Mouse (Mus musculus): ENCODE data around the gene Slc38a3. TPM values are rescaled to one million over a fixed set of nuclear protein-coding genes. Genes with fewer than 3 reads are reported as not detected.
A peak's percentile ranks its signal among the peaks of the same experiment; 100 is the strongest.

Slc38a3 gene
- polyA plus RNA-seq, 2 experiments = 19.7 to 23.5 TPM

DNA sequence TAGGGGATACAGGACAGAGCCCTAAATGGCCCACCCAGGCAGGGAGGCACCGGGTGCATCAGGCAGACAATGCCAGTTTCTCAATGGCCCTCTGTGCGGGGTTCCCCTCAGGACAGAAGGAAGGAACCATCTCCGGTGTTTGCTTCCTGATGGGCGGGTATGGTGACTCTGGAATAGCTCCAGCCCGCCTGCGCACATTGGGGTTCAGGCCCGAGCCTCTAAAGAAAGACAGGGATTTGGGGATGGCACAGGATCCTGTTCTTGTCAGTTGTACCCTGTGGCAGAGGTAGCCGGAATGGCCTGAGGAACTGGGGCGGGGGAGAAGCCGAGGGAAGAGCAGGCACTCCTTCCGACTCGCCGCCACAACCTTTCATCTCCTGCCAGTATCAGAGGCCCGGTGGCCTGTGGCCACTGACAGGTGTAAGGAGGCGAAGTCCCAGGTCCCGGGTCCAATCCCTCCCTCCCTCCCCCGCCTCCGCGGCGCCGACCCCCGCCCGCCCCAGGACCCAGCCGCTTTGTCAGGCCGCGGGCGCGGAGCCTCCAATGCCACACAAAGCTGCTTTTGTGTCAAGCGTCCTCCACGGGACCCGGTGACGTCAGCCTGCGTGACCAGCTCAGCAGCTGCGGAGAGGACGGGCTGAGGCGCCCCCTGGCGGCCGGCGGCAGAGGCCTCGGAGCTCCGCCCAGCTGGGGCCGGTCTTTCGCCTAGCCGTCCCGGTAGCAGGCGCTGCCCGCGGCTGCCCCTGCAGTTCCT is 57.0 kb downstream of the Slc38a3 start:
- no peaks in the 10 kb centered on the region for H3K9me3 ChIP-seq (ENCODE audit: control insufficient read depth, low read length)
- ATAC-seq (ENCODE audit: insufficient read depth) (peak; percentile 93), DNase-seq (ENCODE audit: low read depth in 3 of 3, low spot score in 3 of 3) (peak; percentile 88 to 90 (median 90))
- H3K27ac ChIP-seq = peak overlapping the region; percentile 49
- peak overlapping the region; percentile 73 for H3K9ac ChIP-seq (replicated peaks)
- WGBS (ENCODE audit: insufficient replicate concordance) = 4% methylated on average over 48 of the region's 48 CpGs
- peaks cover 25% of the 10 kb centered on the region for H3K36me3 ChIP-seq (replicated peaks; ENCODE audit: control insufficient read depth, insufficient read depth, low read depth)
- TF ChIP-seq CTCF (IDR thresholded peaks at IDR 0.05; ENCODE audit: low read depth) (peak; percentile 91), EP300 (IDR thresholded peaks at IDR 0.05; ENCODE audit: low read depth) (no peak)
- H3K27me3 ChIP-seq (ENCODE audit: control insufficient read depth, insufficient read depth, low read length) = no peaks in the 10 kb centered on the region
- peak overlapping the region; percentile 30 to 57 for H3K4me3 ChIP-seq (ENCODE audit: insufficient read depth in 1 of 2, low read depth in 2 of 2, low read length in 2 of 2)
- H3K4me2 ChIP-seq (ENCODE audit: low read depth) = peak overlapping the region; percentile 82
- H3K4me1 ChIP-seq (replicated peaks; ENCODE audit: control insufficient read depth in 2 of 2, insufficient read depth in 2 of 2, low read length in 1 of 2) = peaks cover 5 to 17% of the 10 kb centered on the region in 2 experiments

DNA sequence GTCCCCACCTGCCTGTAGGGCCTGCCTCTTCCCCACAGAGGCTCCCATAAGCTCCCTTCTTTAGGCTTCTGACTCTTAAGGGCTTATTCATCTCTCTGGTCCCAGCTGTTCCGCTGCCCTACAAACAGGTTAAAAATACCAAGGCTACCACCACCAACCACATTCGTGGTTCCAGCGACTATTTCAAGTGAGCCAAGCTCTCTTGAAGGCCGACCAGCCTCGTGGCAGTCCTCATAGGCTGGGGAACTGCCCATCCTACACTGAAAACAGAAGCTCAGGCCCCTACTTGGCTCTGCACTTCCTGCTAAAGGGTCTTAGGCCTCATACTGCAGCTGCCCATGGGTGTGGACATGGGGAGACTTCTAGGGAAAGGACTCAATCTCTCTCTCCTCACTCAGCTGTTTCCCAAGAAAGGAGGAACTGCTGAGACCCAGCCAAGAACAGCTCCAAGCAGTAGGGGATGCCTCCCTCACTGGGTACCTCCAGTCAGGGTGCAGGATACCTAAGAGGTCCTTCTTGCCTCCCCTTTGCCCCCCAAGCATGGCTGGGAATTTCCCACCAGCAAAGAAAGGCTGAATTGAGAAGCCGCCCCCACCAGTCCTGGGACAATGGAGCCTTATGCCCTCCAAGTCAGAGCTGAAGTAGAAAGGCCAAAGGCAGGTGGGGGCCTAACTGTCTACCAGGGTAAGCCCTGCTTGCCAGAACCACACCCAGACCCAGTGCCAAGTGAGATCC is 57.7 kb downstream of the Slc38a3 start:
- Histone ChIP-seq H3K27ac (no peak overlapping the region), H3K4me2 (ENCODE audit: low read depth) (peak overlapping the region; percentile 82), H3K27me3 (ENCODE audit: control insufficient read depth, insufficient read depth, low read length) (no peaks in the 10 kb centered on the region), H3K4me1 (replicated peaks; ENCODE audit: control insufficient read depth in 2 of 2, insufficient read depth in 2 of 2, low read length in 1 of 2) (peaks cover 5 to 17% of the 10 kb centered on the region in 2 experiments), H3K36me3 (replicated peaks; ENCODE audit: control insufficient read depth, insufficient read depth, low read depth) (peaks cover 20% of the 10 kb centered on the region), H3K9ac (replicated peaks) (no peak overlapping the region), H3K9me3 (ENCODE audit: control insufficient read depth, low read length) (no peaks in the 10 kb centered on the region), H3K4me3 (ENCODE audit: insufficient read depth in 1 of 2, low read depth in 2 of 2, low read length in 2 of 2) (no peak overlapping the region)
- no peak for DNase-seq (ENCODE audit: low read depth in 3 of 3, low spot score in 3 of 3)
- 36% methylated on average over 6 of the region's 6 CpGs for WGBS (ENCODE audit: insufficient replicate concordance)
- TF ChIP-seq EP300 (IDR thresholded peaks at IDR 0.05; ENCODE audit: low read depth) (no peak), CTCF (IDR thresholded peaks at IDR 0.05; ENCODE audit: low read depth) (no peak)
- ATAC-seq (ENCODE audit: insufficient read depth) = 0 out of 2 replicates have a peak, but pooled peaks have one; percentile 1

DNA sequence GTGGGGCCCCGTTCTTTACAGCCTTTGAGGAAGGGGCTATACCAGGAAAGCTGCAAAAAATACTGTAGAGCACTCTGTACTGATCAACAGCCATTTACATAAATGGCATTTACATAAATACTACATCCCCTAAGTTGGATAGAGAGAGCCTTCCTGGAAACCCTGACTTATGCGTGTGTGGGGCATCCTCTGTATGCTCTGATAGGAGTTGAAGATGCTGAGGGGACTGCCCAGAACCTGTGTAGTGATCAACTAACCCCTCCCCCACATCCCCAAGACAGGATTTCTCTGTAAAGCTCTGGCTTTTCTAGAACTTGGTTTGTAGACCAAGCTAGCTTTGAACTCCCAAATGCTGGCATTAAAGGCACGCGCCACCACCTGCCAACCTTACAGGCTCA is 59.9 kb downstream of the Slc38a3 start:
- Histone ChIP-seq H3K9ac (replicated peaks) (no peak overlapping the region), H3K4me2 (ENCODE audit: low read depth) (no peak overlapping the region), H3K9me3 (ENCODE audit: control insufficient read depth, low read length) (no peaks in the 10 kb centered on the region), H3K27ac (no peak overlapping the region), H3K4me1 (replicated peaks; ENCODE audit: control insufficient read depth in 2 of 2, insufficient read depth in 2 of 2, low read length in 1 of 2) (peaks cover 5 to 20% of the 10 kb centered on the region in 2 experiments), H3K27me3 (ENCODE audit: control insufficient read depth, insufficient read depth, low read length) (no peaks in the 10 kb centered on the region), H3K4me3 (ENCODE audit: insufficient read depth in 1 of 2, low read depth in 2 of 2, low read length in 2 of 2) (no peak overlapping the region), H3K36me3 (replicated peaks; ENCODE audit: control insufficient read depth, insufficient read depth, low read depth) (no peaks in the 10 kb centered on the region)
- no peak for TF ChIP-seq CTCF (IDR thresholded peaks at IDR 0.05; ENCODE audit: low read depth)
- TF ChIP-seq EP300 (IDR thresholded peaks at IDR 0.05; ENCODE audit: low read depth) = no peak
- 72% methylated on average over 4 of the region's 4 CpGs for WGBS (ENCODE audit: insufficient replicate concordance)
- ATAC-seq (ENCODE audit: insufficient read depth) (no peak), DNase-seq (ENCODE audit: low read depth in 3 of 3, low spot score in 3 of 3) (no peak)

- Histone ChIP-seq H3K27ac (no peak within 1 kb of the TSS), H3K9me3 (ENCODE audit: control insufficient read depth, low read length) (no peaks in the 10 kb centered on the region), H3K9ac (replicated peaks) (no peak within 1 kb of the TSS), H3K4me3 (ENCODE audit: insufficient read depth in 1 of 2, low read depth in 2 of 2, low read length in 2 of 2) (no peak within 1 kb of the TSS), H3K36me3 (replicated peaks; ENCODE audit: control insufficient read depth, insufficient read depth, low read depth) (no peaks in the 10 kb centered on the region), H3K4me1 (replicated peaks; ENCODE audit: control insufficient read depth in 2 of 2, insufficient read depth in 2 of 2, low read length in 1 of 2) (peaks cover 5 to 20% of the 10 kb centered on the region in 2 experiments), H3K4me2 (ENCODE audit: low read depth) (no peak within 1 kb of the TSS), H3K27me3 (ENCODE audit: control insufficient read depth, insufficient read depth, low read length) (no peaks in the 10 kb centered on the region)
- 41% methylated on average over 12 of the region's 12 CpGs for whole genome bisulfite sequencing (ENCODE audit: insufficient replicate concordance)
- no peak for DNase-seq (ENCODE audit: low read depth in 3 of 3, low spot score in 3 of 3)
- TF ChIP-seq CTCF (IDR thresholded peaks at IDR 0.05; ENCODE audit: low read depth) = no peak
- TF ChIP-seq EP300 (IDR thresholded peaks at IDR 0.05; ENCODE audit: low read depth) = no peak
- no peak for ATAC-seq (ENCODE audit: insufficient read depth)
Observed at GRCm38 (mm10) chr9:107608741-107609432, 60.4 kb downstream of the Slc38a3 start, which contains the start of gene Sema3b. Gene Sema3b, minus strand, starts transcription at chr9:107609229.

Data from liver, embryonic 14.5 days (tissue).